Mouse (Mus musculus) T-helper 17 cell (primary cell): ENCODE results near the gene Pex5.

Source experiments
- in situ Hi-C, 2 experiments: fragments of 300-600 bp; cut with MboI, MseI; formaldehyde crosslinking; loops; 1 replicate in 1 of 2; 2 replicates in 1 of 2; pipeline ENCODE4 v1.15.1; 2025; ENCODE audit warnings: high pct_unique_total_duplicates in 2 of 2

The Pex5 gene

GRCm38 (mm10) chr6:124414927-124415325, at the start of gene Pex5:
Gene Pex5 (minus strand): TSS chr6:124415067.
- in situ Hi-C loops: loop anchor here (5.0 to 10.0 kb wide), 2 partner anchors 810 to 1603 kb away; no protein-coding TSS in a partner anchor

- in situ Hi-C loops: loop anchor here in 1 of 2 experiments (5.0 kb wide), 1 partner anchor 1787 kb away; no protein-coding TSS in a partner anchor
These were observed 49.0 kb upstream of the Pex5 start for GRCm38 (mm10) chr6:124463881-124464291.

GRCm38 (mm10) chr6:124459388-124459787, 44.5 kb upstream of the Pex5 start:
- in situ Hi-C loops: no loop called here

- in situ Hi-C loops: no loop called here
These were observed 43.6 kb upstream of the Pex5 start for GRCm38 (mm10) chr6:124458505-124458904.

GRCm38 (mm10) chr6:124457827-124458226, 43.0 kb upstream of the Pex5 start:
- in situ Hi-C loops: no loop called here

GRCm38 (mm10) chr6:124456243-124456642, 41.4 kb upstream of the Pex5 start:
- in situ Hi-C loops: no loop called here

GRCm38 (mm10) chr6:124453756-124454155, 38.9 kb upstream of the Pex5 start:
- in situ Hi-C loops: no loop called here

- in situ Hi-C loops: no loop called here
These were observed 37.1 kb upstream of the Pex5 start for GRCm38 (mm10) chr6:124451995-124452394.

GRCm38 (mm10) chr6:124449668-124450383, 35.0 kb upstream of the Pex5 start:
- in situ Hi-C loops: no loop called here

- in situ Hi-C loops: no loop called here
These were observed 34.2 kb upstream of the Pex5 start for GRCm38 (mm10) chr6:124448959-124449667.

GRCm38 (mm10) chr6:124448186-124448852, 33.5 kb upstream of the Pex5 start:
- in situ Hi-C loops: no loop called here

GRCm38 (mm10) chr6:124447356-124447755, 32.5 kb upstream of the Pex5 start:
- in situ Hi-C loops: no loop called here

- in situ Hi-C loops: no loop called here
These were observed 31.6 kb upstream of the Pex5 start for GRCm38 (mm10) chr6:124446459-124446858.

GRCm38 (mm10) chr6:124446024-124446423, 31.2 kb upstream of the Pex5 start:
- in situ Hi-C loops: no loop called here

- in situ Hi-C loops: no loop called here
These were observed 28.5 kb upstream of the Pex5 start for GRCm38 (mm10) chr6:124443338-124443737.

GRCm38 (mm10) chr6:124436245-124436644, 21.4 kb upstream of the Pex5 start:
- in situ Hi-C loops: no loop called here

GRCm38 (mm10) chr6:124435173-124435572, 20.3 kb upstream of the Pex5 start:
- in situ Hi-C loops: no loop called here

GRCm38 (mm10) chr6:124433688-124434324, 18.9 kb upstream of the Pex5 start:
- in situ Hi-C loops: no loop called here

- in situ Hi-C loops: no loop called here
These were observed 16.1 kb upstream of the Pex5 start for GRCm38 (mm10) chr6:124430784-124431495.

- in situ Hi-C loops: no loop called here
These were observed 15.5 kb upstream of the Pex5 start for GRCm38 (mm10) chr6:124430379-124430778.
